Mouse (Mus musculus) limb, embryonic 14.5 days (tissue): ENCODE results near the gene Adh1. TPM values are rescaled to one million over a fixed set of nuclear protein-coding genes. Genes with fewer than 3 reads are reported as not detected.

ENCODE experiments used
- ATAC-seq: fragments of 200-750 bp; cut with Nextera tagmentation; 2 replicates; pipeline ENCODE4 v1.8.0; 2017; ENCODE audit warnings: low read depth, moderate number of reproducible peaks, moderate TSS enrichment; ENCODE audit not compliant: low FRiP score
- DNase-seq: peaks from one replicate; pipeline ENCODE4 v3.0.0-alpha.2; 2015; ENCODE audit warnings: low spot score
- H3K27ac ChIP-seq: fragments of 300-500 bp; sonication (generic); replicated peaks from 2 replicates; pipeline ENCODE4 v1.5.1; 2014; ENCODE audit warnings: low read depth, mild to moderate bottlenecking, low read length, moderate library complexity, mixed read lengths
- H3K27me3 ChIP-seq: fragments of 300-500 bp; sonication (generic); 2 replicates; pipeline ENCODE4 v1.6.1; 2014; ENCODE audit warnings: low read length, mixed read lengths; ENCODE audit not compliant: control insufficient read depth, insufficient read depth
- H3K36me3 ChIP-seq: fragments of 300-500 bp; sonication (generic); 2 replicates; pipeline ENCODE4 v1.6.1; 2014; ENCODE audit warnings: mild to moderate bottlenecking, low read length, moderate library complexity, mixed read lengths; ENCODE audit not compliant: control insufficient read depth, insufficient read depth
- H3K4me1 ChIP-seq: fragments of 300-500 bp; sonication (generic); 2 replicates; pipeline ENCODE4 v1.6.1; 2014; ENCODE audit warnings: antibody characterized with exemption, low read length, mixed read lengths; ENCODE audit not compliant: control insufficient read depth, insufficient read depth
- H3K4me2 ChIP-seq: fragments of 300-500 bp; sonication (generic); replicated peaks from 2 replicates; pipeline ENCODE4 v1.6.1; 2014; ENCODE audit warnings: low read depth, mild to moderate bottlenecking, low read length, moderate library complexity; ENCODE audit not compliant: severe bottlenecking
- H3K4me3 ChIP-seq: fragments of 300-500 bp; sonication (generic); replicated peaks from 2 replicates; pipeline ENCODE4 v1.5.1; 2014; ENCODE audit warnings: low read length
- H3K9ac ChIP-seq: fragments of 300-500 bp; sonication (generic); 2 replicates; pipeline ENCODE4 v1.6.1; 2014; ENCODE audit warnings: mild to moderate bottlenecking, low read depth, low read length, moderate library complexity; ENCODE audit not compliant: severe bottlenecking
- H3K9me3 ChIP-seq: fragments of 300-500 bp; sonication (generic); 2 replicates; pipeline ENCODE4 v1.6.1; 2016; ENCODE audit warnings: low read length; ENCODE audit not compliant: control insufficient read depth
- POLR2A ChIP-seq: fragments of 200-500 bp; IDR thresholded peaks from 2 replicates; pipeline ENCODE4 v1.8.0; 2012; ENCODE audit warnings: inconsistent platforms, mild to moderate bottlenecking, moderate library complexity, borderline replicate concordance; ENCODE audit not compliant: insufficient read depth, insufficient read length; ENCODE audit errors: extremely low read depth
- WGBS: fragments of 180-500 bp; shearing (Covaris S2); extraction: QIAGEN DNeasy Blood & Tissue Kit; methylation state at CpG from one replicate; pipeline ENCODE4 v1.1.7; 2014; 5-methylcytosine and 5-hydroxymethylcytosine counted together
- polyA plus RNA-seq, 2 experiments: library from polyadenylated mRNA; depleted of rRNA in 1 of 2; stranded (reverse) in 1 of 2; unstranded in 1 of 2; fragments of >200 nt; fragmentation: Nextera tagmentation in 1 of 2; extraction: Ambion mirVana in 1 of 2; gene quantifications; 2 replicates each; pipeline versions ENCODE4 v1.2.1 to v1.2.3; 2012 to 2014

The Adh1 gene
- polyA plus RNA-seq, 2 experiments, result 8.6 to 17.4 TPM

- Histone ChIP-seq H3K9me3 (no peaks in the 10 kb centered on the region), H3K27me3 (no peaks in the 10 kb centered on the region), H3K4me2 (no peak overlapping the region), H3K36me3 (no peaks in the 10 kb centered on the region), H3K9ac (no peak overlapping the region), H3K4me1 (no peaks in the 10 kb centered on the region), H3K4me3 (no peak overlapping the region), H3K27ac (no peak overlapping the region)
- 53% methylated on average over 3 of the region's 3 CpGs for WGBS
- no peak for TF ChIP-seq POLR2A
- ATAC-seq (no peak), DNase-seq (no peak)
Measured at GRCm38 (mm10) chr3:138336104-138336754, 75.4 kb downstream of the Adh1 start.

Other genes with a start within 250 kb of the Adh1 start
- 3.2 TPM in 2 replicates for gene 1110002E22Rik, start 195.9 kb upstream of the Adh1 start, polyA plus RNA-seq (2012; rRNA removed)
- gene 1110002E22Rik, start 195.9 kb upstream of the Adh1 start, polyA plus RNA-seq (2014; fragmentation: Nextera tagmentation; extraction: Ambion mirVana), result 2.8 and 4.0 TPM in 2 replicates
- 0.20 and 0.21 TPM in 2 replicates for gene Gm5105, start 193.6 kb upstream of the Adh1 start, polyA plus RNA-seq (2012; rRNA removed)
- 0.15 and 0.19 TPM in 2 replicates for gene Gm5105, start 193.6 kb upstream of the Adh1 start, polyA plus RNA-seq (2014; fragmentation: Nextera tagmentation; extraction: Ambion mirVana)
- gene Trmt10a, start 117.5 kb upstream of the Adh1 start, polyA plus RNA-seq (2012; rRNA removed), result 6.4 and 9.7 TPM in 2 replicates
- 11.3 and 12.8 TPM in 2 replicates for gene Trmt10a, start 117.5 kb upstream of the Adh1 start, polyA plus RNA-seq (2014; fragmentation: Nextera tagmentation; extraction: Ambion mirVana)
- 4.0 and 4.9 TPM in 2 replicates for gene Mttp, start 116.0 kb upstream of the Adh1 start, polyA plus RNA-seq (2012; rRNA removed)
- 6.7 and 6.9 TPM in 2 replicates for gene Mttp, start 116.0 kb upstream of the Adh1 start, polyA plus RNA-seq (2014; fragmentation: Nextera tagmentation; extraction: Ambion mirVana)
- gene 4930579F01Rik, start 67.2 kb upstream of the Adh1 start, polyA plus RNA-seq (2012; rRNA removed), result 0.04 TPM in 2 replicates
- gene 4930579F01Rik, start 67.2 kb upstream of the Adh1 start, polyA plus RNA-seq (2014; fragmentation: Nextera tagmentation; extraction: Ambion mirVana), result 0.12 and 0.19 TPM in 2 replicates
- gene Adh7, start 43.2 kb upstream of the Adh1 start, polyA plus RNA-seq (2012; rRNA removed), result 0.64 and 0.77 TPM in 2 replicates
- gene Adh7, start 43.2 kb upstream of the Adh1 start, polyA plus RNA-seq (2014; fragmentation: Nextera tagmentation; extraction: Ambion mirVana), result 1.9 TPM in 2 replicates
- not detected in 2 replicates for gene Adh6a, start 52.3 kb downstream of the Adh1 start, polyA plus RNA-seq (2012; rRNA removed)
- 0.28 TPM in 1 of 2 replicates, not detected in the other for gene Adh6a, start 52.3 kb downstream of the Adh1 start, polyA plus RNA-seq (2014; fragmentation: Nextera tagmentation; extraction: Ambion mirVana)
- gene Adh6b, start 80.8 kb downstream of the Adh1 start, polyA plus RNA-seq (2012; rRNA removed), result 0.65 and 0.68 TPM in 2 replicates
- gene Adh6b, start 80.8 kb downstream of the Adh1 start, polyA plus RNA-seq (2014; fragmentation: Nextera tagmentation; extraction: Ambion mirVana), result 1.6 TPM in 2 replicates
- gene Adh4, start 154.5 kb downstream of the Adh1 start, polyA plus RNA-seq (2012; rRNA removed), result not detected in 2 replicates
- gene Adh4, start 154.5 kb downstream of the Adh1 start, polyA plus RNA-seq (2014; fragmentation: Nextera tagmentation; extraction: Ambion mirVana), result not detected in 2 replicates
- 86.4 and 104 TPM in 2 replicates for gene Adh5, start 182.1 kb downstream of the Adh1 start, polyA plus RNA-seq (2012; rRNA removed)
- 171 and 193 TPM in 2 replicates for gene Adh5, start 182.1 kb downstream of the Adh1 start, polyA plus RNA-seq (2014; fragmentation: Nextera tagmentation; extraction: Ambion mirVana)
- 49.0 and 51.5 TPM in 2 replicates for gene Metap1, start 228.5 kb downstream of the Adh1 start, polyA plus RNA-seq (2012; rRNA removed)
- 45.3 and 45.5 TPM in 2 replicates for gene Metap1, start 228.5 kb downstream of the Adh1 start, polyA plus RNA-seq (2014; fragmentation: Nextera tagmentation; extraction: Ambion mirVana)